Mouse (Mus musculus): ENCODE measurements around the gene Uba2.
"Not testable (repeated sequence)": the region's sequence is repeated elsewhere in the genome, so short reads cannot be mapped to it uniquely, and the experiment has no call there.

Uba2 gene

DNA sequence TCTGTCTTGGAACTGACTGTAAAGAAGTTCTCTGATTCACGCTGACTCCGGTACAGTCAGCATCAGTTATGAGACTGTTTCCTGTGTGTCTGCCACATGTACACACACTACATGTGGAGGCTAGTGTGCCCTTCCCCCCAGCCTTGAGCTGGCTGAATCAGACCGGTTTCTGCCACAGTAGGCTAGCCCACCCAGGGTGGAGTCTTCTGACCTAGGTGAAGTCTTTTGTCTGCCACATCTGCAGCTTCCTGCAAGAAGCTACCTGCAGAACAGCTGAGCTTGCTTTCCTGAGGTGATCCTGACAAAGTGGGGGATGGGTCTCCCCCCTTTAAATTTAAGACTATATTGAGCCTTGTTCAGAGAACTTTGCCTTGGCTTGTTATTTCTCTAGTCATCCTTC lies at the start of gene Uba2:
Uba2 (minus strand) TSS at position 146 of the 400 bp plus-strand sequence.
- DNase-seq (ENCODE audit: extremely low read depth, low read depth) = no peak

DNA sequence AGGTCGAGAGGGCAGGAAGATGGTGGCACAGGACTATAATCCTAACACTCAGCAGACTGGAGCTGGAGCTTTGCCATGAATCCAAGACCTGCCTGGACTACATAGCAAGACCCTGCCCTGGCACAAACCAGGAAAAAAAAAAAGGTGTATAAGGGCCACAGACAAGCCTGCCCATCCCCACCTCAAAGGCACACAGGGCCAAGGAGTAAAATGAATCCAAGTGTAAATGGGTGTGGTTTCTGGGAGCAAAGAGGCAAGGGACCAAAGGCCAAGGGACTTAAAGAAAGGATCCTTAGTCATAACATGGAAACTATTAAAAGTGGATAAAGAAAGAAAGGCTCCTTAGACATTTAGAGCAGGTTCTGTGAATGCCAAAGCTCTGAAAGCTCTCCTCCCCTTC lies 49.1 kb upstream of the Uba2 start:
- DNase-seq (ENCODE audit: extremely low read depth, low read depth) = no peak

DNA sequence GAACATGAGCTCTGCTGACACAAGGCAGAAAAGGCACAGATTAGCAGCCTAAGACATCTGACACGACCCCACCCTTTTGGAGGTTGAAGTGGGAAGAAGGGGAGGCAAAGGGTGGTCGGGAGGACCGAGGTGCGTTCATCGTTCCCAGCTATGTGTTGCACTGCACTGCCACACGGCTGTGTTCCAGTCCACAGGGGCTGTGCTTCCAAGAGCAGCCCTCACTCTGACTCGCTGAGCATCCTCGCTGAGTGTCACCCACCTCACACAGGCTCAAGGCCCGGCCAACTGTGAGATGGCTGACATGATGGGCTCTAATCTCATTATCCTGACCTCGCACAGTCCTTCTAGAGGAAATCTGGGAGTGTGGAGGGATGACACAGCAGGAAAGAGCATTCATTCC lies 47.1 kb upstream of the Uba2 start:
- DNase-seq (ENCODE audit: extremely low read depth, low read depth) = no peak

DNA sequence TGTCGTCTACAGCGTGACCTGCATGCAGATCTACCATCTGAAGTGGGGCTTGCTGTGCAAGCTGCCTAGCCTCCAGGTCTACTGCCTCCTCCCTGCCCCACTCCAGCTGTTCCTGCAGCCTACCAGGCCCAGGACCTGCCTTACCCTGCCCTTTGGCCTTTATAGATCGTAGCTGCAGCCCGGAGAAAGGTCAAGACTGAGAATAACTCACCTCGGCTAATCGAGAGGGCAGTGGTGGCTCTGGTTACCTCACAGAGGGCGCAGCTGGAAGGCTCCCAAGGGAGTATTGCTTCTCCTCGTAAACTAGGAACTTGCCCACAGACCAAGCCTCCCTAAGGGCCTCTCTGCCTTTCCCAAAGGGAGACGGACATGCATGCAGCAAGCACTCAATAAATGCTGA lies 46.1 kb upstream of the Uba2 start:
- DNase-seq (ENCODE audit: extremely low read depth, low read depth) = no peak

DNA sequence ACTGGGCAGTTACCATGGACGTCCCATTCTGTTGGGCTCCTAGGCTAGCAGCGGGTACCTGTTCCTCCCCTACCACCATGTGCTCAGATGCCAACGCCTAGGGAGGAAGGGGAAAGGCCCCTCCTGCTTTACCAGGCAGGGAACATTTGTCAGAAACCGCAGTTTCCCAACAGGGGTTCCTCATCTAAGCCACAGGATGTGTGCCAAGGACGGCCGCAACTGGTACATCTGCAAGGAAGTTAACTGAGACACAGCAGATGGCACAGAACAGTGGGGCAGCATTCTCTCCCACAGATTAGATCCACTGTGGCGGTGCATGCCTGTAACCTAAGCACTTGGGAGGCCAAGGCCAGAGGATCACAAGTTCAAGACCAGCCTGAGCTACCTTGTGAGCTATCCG lies 45.2 kb upstream of the Uba2 start:
- DNase-seq (ENCODE audit: extremely low read depth, low read depth) = no peak

DNA sequence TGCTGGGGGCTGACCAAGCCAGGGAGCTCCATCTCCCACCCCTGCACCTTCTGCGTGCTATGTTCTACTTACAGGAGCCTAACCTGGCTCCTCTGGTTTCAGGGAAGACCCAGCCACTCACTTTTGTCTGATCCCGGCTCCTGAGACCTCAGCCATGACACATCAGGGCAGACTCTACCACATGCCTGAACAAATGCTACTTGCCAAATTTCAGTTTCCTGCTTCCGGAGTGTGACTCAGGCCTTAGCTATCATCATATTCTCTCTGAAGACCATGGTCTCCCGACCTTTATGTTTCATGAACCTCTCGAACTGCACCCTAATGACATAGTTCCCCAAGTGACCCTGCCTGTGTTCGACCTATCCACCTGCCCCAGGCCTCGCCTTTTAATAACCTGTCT lies 43.9 kb upstream of the Uba2 start:
- no peak for DNase-seq (ENCODE audit: extremely low read depth, low read depth)

DNA sequence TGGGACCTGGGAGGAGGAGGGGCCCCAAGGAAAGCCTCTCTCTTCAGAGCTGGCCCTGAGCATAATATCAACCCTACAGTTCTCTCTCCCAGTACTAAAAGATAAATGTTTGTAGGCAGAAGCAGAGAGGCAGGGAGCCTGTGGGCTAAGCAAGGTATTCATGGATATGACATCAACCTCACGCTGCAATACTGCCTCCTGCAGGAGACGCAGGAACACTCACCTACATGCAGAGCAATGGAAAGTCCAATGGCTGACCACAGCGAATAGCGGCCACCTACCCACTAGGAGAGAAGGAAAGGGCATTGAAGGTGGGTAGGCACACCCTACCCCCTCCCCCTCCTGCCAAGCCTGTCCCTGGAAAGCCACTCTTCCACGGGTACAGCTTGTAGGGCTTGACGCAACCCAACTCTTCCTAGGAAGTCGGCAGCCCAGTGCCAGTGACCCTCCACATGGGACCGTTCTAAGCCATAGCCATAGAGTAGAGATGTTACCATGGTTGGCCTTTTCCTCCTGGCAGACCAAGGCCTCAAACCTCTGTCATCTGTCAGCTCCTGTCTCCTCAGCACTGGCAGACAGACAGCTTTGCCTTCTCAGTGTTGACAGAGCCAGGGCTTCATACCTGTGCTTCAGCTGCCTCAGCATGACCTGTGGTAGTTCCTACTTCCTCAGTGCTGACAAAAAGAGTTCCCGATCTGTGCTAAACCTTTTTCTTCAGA lies 38.8 kb upstream of the Uba2 start:
- DNase-seq (ENCODE audit: extremely low read depth, low read depth) = no peak

DNA sequence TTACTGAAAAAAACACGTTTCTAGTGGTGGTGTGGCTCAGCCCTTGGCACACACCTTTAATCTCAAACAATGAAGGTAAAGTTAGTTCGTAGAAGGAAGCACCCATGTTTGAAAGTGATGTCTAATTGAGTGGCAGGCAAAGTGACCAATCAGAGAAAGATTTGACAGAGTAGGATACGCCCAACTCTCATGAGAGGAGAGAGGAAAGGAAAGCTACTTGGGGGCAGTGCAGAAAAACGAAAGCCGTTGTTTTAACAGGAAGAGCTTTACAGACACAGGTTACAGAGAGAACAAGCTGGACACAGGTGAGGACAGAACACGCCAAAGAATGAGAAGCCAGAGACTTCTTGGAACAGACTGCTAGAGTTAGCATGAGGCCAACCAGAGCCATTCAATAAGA lies 36.9 kb upstream of the Uba2 start:
- no peak for DNase-seq (ENCODE audit: extremely low read depth, low read depth)

DNA sequence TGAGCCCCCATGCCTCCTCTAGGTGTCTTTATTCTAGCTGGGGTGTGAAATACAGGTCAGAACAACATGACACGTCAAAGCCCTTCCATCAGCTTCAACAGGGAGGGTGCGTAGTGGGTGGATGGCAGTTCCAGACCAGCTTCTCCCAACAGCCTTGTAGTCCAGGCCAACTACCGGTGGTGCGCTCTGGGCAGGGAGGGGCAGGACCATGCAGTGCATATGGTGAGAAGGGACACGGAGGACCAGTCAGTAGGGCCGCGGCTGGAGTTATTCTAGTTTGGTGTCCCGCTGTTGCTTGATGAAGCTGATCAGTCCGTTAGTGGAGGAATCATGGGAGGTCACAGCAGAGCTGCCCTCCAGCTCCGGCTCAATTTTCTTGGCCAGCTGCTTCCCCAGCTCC lies 32.7 kb upstream of the Uba2 start:
- not testable (repeated sequence) for DNase-seq (ENCODE audit: extremely low read depth, low read depth)

DNA sequence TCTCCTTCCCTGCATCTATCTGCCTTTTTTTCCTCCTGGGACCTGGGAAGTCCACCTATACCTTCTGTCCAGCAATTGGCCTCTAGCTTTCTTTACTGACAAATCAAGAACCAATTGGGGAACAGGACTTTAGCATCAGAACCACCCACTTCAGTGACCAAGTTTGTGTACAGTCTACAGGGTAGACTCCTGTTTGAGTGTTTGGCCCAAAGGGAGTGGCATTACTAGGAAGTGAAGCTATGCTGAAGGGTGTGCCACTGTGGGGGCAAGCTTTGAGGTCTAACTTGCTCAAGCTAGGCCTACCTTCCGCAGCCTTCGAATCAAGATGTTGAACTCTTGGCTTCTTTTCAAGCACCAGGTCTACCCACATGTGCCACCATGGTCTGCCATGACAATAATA lies 31.4 kb upstream of the Uba2 start:
- no peak for DNase-seq (ENCODE audit: extremely low read depth, low read depth)

DNA sequence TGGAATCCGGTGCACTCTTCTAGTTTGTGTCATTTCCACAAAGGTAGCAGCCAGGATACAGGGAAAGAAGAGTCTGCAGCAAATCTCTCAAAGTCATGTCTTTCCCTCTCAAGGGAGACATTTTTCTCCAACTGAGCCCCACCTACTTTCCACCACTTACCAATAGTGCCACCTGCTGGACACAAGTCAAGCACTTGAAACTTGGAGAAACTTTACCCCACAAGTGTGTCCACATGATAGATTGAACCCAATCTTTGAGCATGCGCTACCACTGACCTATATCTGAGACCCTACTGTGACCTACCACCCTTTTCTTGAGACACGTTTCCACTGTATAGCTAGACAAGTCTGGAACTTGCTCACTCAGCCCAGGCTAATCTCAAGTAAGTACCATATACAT lies 28.9 kb upstream of the Uba2 start:
- peak; percentile 36 for DNase-seq (ENCODE audit: extremely low read depth, low read depth)

DNA sequence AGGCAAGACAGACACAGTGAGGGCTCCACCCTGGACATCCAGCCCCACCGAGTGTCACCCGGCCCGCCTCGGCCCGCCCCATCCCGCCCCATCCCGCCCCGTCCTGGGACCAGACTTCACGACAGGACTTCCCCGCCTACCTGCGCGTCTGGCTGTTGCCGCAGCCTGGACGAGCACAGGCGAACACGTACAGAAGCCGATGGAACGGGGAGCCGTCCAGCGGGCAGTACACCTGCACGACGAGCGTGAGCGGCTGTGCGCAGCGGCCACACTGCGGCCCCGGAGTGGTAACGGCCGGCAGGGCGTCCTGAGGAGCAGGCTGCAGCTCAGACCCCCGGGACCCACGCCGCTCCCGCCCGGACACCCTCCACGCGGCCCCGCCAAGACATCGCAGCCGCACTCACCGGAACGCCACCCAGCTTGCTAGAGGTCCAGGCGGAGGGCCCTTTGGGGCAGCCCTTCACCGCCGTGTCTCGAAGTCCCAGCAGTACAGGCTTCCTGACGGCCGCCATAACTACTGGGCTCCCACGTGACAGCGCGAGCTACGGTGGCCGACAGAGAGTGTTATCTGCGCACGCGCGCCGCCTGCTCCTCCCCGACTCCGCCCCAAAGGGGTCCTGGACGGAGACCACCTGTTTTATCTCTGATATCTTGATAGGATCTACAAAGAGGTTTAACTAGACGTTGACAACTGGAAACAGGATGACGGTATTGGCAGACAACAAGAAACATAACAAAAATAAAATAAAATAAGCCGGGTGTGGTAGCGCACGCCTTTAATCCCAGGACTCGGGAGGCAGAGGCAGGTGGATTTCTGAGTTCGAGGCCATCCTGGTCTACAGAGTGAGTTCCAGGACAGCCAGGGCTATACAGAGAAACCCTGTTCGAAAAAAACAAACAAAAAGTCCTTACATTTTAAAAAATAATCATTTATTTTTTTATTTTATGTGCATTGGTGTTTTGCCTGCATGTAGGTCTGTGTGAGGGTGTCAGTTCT lies 27.0 kb upstream of the Uba2 start, which contains the start of gene Pdcd2l:
Pdcd2l (minus strand) TSS at position 530 of the 997 bp plus-strand sequence.
- peak; percentile 65 for DNase-seq (ENCODE audit: extremely low read depth, low read depth)

DNA sequence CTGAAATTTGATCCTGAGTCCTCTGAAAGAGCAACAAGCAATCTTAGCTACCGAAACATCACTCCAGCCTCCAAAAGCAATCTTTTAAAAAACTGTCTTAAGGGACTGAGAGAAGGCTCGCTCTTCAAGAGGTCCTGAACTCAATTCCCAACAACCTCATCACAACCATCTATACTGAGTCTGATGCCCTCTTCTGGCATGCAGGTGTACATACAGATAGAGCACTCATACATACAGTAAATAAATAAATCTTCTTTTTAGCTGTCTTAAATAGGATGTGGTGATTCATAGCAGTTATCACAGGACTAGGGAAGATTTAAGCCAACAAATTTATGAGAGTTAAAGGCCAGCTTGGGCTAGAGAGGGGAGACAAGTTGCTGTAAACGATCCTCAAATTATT lies 26.2 kb upstream of the Uba2 start:
- DNase-seq (ENCODE audit: extremely low read depth, low read depth) = peak; percentile 36

DNA sequence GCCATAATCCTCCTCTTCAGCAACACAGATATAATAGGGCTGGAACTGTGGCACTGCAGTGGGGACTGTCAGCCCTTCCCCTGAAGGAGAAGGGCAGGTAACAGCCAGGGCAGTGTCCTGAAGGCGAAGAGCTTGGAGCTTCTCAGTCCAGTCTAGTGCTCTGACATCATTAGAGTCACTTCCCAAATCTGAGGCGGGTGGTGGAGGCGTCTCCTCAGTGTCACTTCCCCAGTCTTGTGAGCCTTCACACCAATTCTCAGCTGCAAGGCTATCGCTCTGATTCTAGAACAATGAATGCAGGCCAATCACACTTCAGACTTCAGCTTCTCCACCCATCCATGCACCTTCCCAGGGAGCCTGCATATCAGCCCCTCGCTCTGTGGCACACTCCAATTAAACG lies 23.4 kb upstream of the Uba2 start:
- DNase-seq (ENCODE audit: extremely low read depth, low read depth) = no peak

DNA sequence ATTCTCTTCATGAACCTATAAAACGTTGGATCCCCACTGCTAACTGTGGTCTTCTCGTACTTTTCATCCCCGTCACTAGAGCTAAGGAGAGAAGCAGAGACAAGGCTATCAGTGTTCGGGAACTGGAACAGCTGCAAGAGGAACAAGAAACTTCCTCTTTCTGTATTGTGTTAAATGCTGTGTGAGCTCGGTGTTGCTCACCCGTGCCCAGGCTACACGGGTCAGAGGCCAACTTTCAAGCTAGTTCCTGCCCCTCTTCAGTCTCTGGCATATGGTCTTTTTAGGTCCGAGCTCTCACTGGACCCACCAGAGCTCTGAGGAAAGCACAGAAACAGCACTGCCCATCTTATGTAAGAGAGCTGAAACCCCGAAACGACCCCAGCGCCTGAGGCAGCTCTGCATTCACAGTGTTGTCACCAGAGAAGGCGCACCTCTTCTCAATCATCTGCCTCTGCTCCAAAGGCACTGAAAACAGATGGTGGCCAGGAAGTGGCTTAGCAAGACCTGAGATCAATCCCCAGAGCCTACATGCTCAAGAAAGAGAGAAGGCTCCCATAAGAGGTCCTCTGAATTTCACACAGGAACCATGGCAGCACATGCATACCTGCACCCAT lies 20.1 kb upstream of the Uba2 start:
- DNase-seq (ENCODE audit: extremely low read depth, low read depth) = peak; percentile 59

DNA sequence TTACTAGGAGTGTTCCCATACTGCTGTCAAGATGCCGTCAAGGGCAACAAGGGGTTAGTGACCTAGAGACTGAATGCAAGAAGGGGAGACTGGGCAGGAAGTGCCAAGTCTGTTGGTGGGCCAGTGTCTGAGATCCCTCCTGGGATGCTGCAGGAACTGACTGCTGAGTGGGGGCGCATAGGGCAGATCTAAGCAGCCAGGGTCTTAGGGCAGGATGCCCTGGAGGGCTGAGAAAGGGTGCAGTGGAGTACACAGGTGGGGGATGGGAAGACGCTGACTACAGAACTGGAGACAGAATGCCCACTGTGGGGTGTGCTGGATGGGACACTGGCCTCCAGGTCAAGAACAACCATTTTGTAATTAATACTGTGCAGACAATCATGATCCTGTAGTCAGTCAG lies 14.4 kb upstream of the Uba2 start:
- no peak for DNase-seq (ENCODE audit: extremely low read depth, low read depth)

DNA sequence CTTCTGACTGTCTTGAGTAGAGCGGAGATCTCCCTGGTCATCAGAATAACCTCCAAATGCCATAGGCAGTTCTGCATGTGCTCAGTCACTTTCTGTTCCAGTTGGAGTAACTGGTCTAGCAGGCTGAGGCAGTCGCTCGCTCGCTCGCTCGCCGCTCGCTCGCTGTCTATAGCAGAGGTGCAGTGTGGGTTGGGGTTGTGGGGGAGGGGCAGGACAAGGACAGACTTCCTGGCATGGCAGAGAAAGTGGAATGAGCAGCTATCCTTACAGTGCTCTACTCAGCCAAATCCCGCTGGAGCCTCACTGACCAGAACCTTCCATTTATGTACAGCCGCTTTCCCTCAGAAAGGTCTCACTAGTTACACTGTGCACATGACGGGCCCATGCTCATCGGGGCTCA lies 14.0 kb upstream of the Uba2 start:
- DNase-seq (ENCODE audit: extremely low read depth, low read depth) = no peak

DNA sequence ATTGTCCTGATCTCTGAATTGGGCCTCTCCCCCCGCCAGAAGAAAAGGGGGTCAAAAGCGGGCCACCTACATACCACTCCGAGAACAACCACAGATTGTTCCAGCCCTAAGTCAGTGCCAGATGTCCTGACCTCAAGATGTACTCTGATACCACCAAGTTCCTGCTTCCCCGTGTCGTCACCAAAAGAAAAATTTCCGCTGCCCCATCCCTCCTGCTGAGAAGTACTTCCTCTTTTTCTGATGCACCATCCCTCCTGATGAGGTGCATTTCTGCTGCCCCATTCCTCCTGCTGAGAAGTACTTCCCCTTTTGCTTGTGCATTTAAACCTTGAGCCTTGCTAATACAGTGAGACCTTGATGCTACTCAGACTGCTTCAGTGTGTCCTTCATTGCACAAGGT lies 6.8 kb upstream of the Uba2 start:
- not testable (repeated sequence) for DNase-seq (ENCODE audit: extremely low read depth, low read depth)

DNA sequence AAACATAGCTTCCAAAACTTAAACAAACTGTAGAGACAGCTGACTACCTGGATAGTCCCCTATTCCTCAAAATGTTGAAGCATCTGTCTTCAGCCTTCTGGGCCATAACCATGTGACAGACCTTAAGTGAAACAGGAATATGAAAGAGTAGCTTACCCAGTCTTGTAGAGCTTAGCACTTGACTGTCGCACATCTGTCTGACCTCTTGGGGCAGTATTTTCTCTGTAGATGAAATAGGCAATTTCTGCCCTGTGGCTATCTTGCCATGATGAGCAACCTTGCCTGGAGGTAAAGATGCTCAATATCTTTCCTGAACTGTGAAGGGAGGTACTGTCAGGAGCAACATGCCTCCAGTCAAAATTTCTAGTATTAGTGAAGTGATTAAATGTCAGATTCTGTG lies 2.9 kb upstream of the Uba2 start:
- no peak for DNase-seq (ENCODE audit: extremely low read depth, low read depth)

DNA sequence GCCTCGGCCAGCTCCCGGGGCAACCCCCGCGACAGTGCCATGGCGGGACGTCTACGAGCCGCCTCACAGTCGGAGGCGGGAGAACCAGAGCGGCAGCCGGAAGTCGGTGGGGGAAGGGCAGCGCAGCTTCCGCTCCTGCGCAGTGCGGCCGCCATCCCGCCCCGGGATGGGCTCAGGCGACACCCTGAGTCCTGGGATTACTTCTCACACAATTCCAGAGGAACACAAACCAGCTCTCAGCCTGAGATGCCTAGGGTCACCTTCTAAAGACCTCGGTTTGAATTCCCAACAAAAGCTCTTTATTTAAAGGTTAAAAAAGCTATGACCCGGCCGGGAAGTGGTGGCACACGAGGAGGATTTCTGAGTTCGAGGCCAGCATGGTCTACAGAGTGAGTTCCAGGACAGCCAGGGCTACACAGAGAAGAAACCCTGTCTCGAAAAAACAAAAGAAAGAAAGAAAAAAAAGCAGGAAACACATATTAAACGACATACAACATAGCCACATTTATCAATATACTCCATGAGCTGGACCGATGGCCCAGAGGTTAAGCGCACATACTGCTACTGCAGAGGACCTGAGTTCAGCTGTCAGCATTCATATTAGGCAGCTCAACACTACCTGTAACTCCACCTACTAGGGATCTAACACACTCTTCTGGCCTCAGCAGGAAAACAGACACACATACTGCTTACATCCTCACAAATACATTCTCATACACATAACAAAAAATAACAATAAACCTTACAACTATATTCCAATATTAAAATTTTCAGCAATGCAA lies 738 bp downstream of the Uba2 start:
- peak; percentile 54 for DNase-seq (ENCODE audit: extremely low read depth, low read depth)

DNA sequence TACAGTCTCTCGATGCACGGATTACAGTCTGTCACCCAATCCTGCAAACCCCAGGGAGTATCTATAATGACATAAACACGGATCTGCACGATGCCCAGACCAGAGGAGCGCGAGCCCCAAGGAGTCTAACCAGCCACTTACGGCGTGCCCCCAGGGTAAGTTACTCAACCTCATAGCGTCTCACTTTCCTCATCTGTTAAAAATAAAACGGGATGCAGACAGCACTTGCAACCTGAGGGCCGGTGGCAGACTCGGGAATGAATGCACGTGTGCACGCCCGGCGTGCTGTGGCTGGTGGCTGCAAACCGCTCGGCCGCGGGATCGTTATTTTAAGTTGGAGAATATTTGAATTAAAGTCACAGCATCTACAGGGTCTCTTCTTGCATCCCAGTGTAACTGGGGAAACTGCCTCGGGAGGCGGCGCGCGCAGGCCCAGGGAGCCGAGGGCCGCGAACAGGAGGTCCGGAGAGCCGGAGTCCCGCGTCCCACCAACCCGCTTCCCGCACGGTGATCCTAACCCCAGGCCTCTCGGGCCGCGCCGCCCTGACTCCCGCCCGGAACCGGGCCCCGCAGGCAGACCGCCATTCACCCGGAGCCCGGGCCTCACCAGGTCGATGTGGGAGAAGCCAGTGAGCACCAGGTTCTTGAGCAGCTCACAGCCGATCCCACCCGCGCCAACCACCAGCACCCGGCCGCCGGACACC lies 1.5 kb downstream of the Uba2 start:
- peak; percentile 25 for DNase-seq (ENCODE audit: extremely low read depth, low read depth)
